Mouse (Mus musculus) limb, embryonic 13.5 days (tissue): ENCODE results near the gene Rexo2. TPM values are rescaled to one million over a fixed set of nuclear protein-coding genes. Genes with fewer than 3 reads are reported as not detected.

ENCODE experiments used
- ATAC-seq: fragments of 200-750 bp; cut with Nextera tagmentation; 2 replicates; pipeline ENCODE4 v1.8.0; 2017; ENCODE audit warnings: low read depth, moderate number of reproducible peaks, moderate TSS enrichment; ENCODE audit not compliant: low FRiP score
- H3K27ac ChIP-seq: fragments of 300-500 bp; sonication (generic); 2 replicates; pipeline ENCODE4 v1.5.1; 2015; ENCODE audit warnings: inconsistent platforms, mild to moderate bottlenecking, moderate library complexity
- H3K27me3 ChIP-seq: fragments of 300-500 bp; sonication (generic); 2 replicates; pipeline ENCODE4 v1.6.1; 2015; ENCODE audit warnings: mild to moderate bottlenecking, inconsistent platforms
- H3K36me3 ChIP-seq: fragments of 300-500 bp; sonication (generic); 2 replicates; pipeline ENCODE4 v1.6.1; 2015; ENCODE audit warnings: inconsistent platforms, mild to moderate bottlenecking, moderate library complexity
- H3K4me1 ChIP-seq: fragments of 300-500 bp; sonication (generic); 2 replicates; pipeline ENCODE4 v1.6.1; 2015; ENCODE audit warnings: inconsistent platforms
- H3K4me2 ChIP-seq: fragments of 300-500 bp; sonication (generic); replicated peaks from 2 replicates; pipeline ENCODE4 v1.6.1; 2015; ENCODE audit warnings: inconsistent platforms, mild to moderate bottlenecking, moderate library complexity
- H3K4me3 ChIP-seq: fragments of 300-500 bp; sonication (generic); 2 replicates; pipeline ENCODE4 v1.5.1; 2015; ENCODE audit warnings: moderate library complexity, mild to moderate bottlenecking, inconsistent platforms
- H3K9ac ChIP-seq: fragments of 300-500 bp; sonication (generic); 2 replicates; pipeline ENCODE4 v1.6.1; 2015; ENCODE audit warnings: mild to moderate bottlenecking, inconsistent platforms
- H3K9me3 ChIP-seq: fragments of 300-500 bp; sonication (generic); 2 replicates; pipeline ENCODE4 v1.6.1; 2016; ENCODE audit warnings: inconsistent platforms
- WGBS: fragments of 180-500 bp; shearing (Covaris S2); methylation state at CpG from one replicate; pipeline ENCODE4 v1.1.7; 2015; 5-methylcytosine and 5-hydroxymethylcytosine counted together
- microRNA-seq: library from miRNA; unstranded; fragments of <30 nt; microRNA quantifications from one replicate; pipeline ENCODE4, GENCODE M21; 2016
- polyA plus RNA-seq: library from polyadenylated mRNA; unstranded; fragments of >200 nt; fragmentation: Nextera tagmentation; extraction: Ambion mirVana; gene quantifications from 2 replicates; pipeline ENCODE4 v1.2.1, GENCODE M21; 2015

Rexo2 gene
- polyA plus RNA-seq, 1 experiment from 2014 or later: 114 TPM

DNA sequence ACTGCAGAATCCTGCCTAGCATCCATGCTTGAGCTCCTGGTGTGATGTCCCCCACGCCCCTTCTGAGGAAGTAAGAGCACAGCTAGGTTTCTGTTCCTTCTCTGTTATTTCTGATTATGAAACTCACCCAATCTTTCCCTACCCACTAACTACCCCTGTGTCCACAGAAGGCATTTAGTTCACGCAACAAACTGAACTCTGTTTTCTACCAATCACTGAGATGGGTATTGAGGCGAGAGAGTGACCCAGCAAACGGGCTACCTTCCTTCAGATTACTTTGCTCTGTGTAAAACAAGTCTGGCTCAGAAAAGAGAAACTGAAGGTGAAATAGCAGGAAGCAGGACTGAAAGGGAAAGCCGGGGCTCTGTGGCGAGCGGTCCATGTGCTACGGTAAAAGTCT, 58.0 kb downstream of the Rexo2 start:
- H3K9ac ChIP-seq: no peak overlapping the region

DNA sequence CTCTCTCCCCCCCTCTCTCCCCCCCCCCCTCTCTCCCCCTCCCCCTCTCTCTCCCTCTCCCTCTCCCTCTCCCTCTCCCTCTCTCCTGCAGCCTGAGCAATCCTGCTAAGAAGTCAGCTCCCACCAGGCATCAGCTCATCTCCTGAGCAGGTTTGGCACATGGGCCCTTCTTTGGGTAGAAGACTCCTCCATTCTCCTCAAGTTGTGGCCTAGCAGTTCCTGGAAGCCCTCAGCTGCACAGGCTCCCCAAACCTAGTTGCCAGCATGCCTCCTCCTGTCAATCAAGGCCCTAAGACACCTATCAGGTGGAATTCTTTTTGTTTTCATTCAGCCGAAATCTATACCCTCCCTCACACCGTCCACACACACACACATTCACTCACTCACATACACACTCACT, 58.9 kb downstream of the Rexo2 start:
- no peaks in the 10 kb centered on the region for H3K27me3 ChIP-seq
- no peak overlapping the region for H3K4me3 ChIP-seq
- no peak overlapping the region for H3K4me2 ChIP-seq
- 83% methylated on average over 2 of the region's 2 CpGs for WGBS
- H3K4me1 ChIP-seq: no peaks in the 10 kb centered on the region
- H3K27ac ChIP-seq: no peak overlapping the region
- no peak for ATAC-seq
- H3K9me3 ChIP-seq: no peaks in the 10 kb centered on the region
- H3K36me3 ChIP-seq: no peaks in the 10 kb centered on the region
- no peak overlapping the region for H3K9ac ChIP-seq

More for the DNA sequence above, 58.0 kb downstream of the Rexo2 start:
- WGBS: 83% methylated on average over 8 of the region's 8 CpGs
- H3K36me3 ChIP-seq: no peaks in the 10 kb centered on the region
- no peak overlapping the region for H3K4me2 ChIP-seq
- no peaks in the 10 kb centered on the region for H3K9me3 ChIP-seq
- no peaks in the 10 kb centered on the region for H3K4me1 ChIP-seq
- no peak for ATAC-seq
- H3K4me3 ChIP-seq: no peak overlapping the region
- no peak overlapping the region for H3K27ac ChIP-seq
- no peaks in the 10 kb centered on the region for H3K27me3 ChIP-seq

GRCm38 (mm10) chr9:48421029-48421428, 59.4 kb downstream of the Rexo2 start:
- 85% methylated on average over 2 of the region's 2 CpGs for WGBS
- ATAC-seq: no peak
- no peak overlapping the region for H3K27ac ChIP-seq
- no peaks in the 10 kb centered on the region for H3K36me3 ChIP-seq
- H3K27me3 ChIP-seq: no peaks in the 10 kb centered on the region
- H3K4me3 ChIP-seq: no peak overlapping the region
- no peak overlapping the region for H3K4me2 ChIP-seq
- no peak overlapping the region for H3K9ac ChIP-seq
- H3K9me3 ChIP-seq: no peaks in the 10 kb centered on the region
- H3K4me1 ChIP-seq: no peaks in the 10 kb centered on the region

DNA sequence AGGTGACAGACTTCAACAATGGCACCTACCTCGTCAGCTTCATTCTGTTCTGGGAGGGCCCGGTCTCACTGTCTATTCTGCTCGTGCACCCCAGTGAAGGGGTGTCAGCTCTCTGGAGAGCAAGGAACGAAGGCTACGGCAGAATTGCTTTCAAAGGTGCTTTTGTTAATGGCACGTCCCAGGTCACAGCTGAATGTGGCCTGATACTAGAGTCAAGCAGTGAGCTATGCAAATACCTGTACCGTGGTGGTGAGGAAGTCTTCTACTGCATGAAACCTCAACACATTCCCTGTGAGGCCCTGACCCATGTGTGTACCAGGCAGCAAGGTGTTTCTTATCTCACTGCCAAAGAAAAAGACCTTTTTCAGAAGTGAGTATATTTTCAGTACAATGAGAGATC, 60.0 kb downstream of the Rexo2 start:
- H3K4me3 ChIP-seq: no peak overlapping the region
- H3K36me3 ChIP-seq: no peaks in the 10 kb centered on the region
- no peaks in the 10 kb centered on the region for H3K9me3 ChIP-seq
- 87% methylated on average over 7 of the region's 7 CpGs for WGBS
- H3K4me2 ChIP-seq: no peak overlapping the region
- no peaks in the 10 kb centered on the region for H3K4me1 ChIP-seq
- no peaks in the 10 kb centered on the region for H3K27me3 ChIP-seq
- ATAC-seq: no peak
- H3K9ac ChIP-seq: no peak overlapping the region
- H3K27ac ChIP-seq: no peak overlapping the region

- peaks cover 8% of the 10 kb centered on the region; the same call in 1 of the 2 replicates for H3K4me1 ChIP-seq
- H3K9ac ChIP-seq: no peak overlapping the region
- no peaks in the 10 kb centered on the region for H3K36me3 ChIP-seq
- no peaks in the 10 kb centered on the region for H3K27me3 ChIP-seq
- ATAC-seq: no peak
- H3K4me3 ChIP-seq: no peak overlapping the region
- H3K9me3 ChIP-seq: no peaks in the 10 kb centered on the region
- H3K27ac ChIP-seq: no peak overlapping the region
- H3K4me2 ChIP-seq: no peak overlapping the region
- WGBS: 73% methylated on average over 8 of the region's 8 CpGs
Measured at GRCm38 (mm10) chr9:48418829-48419228, 61.6 kb downstream of the Rexo2 start.

Small RNA genes within 50 kb of the gene (microRNA-seq; reads per million reads assigned to microRNA genes)
- not detected for gene Gm23653

Other genes with a start within 250 kb of the Rexo2 start
- 1.4 and 2.2 TPM in 2 replicates for gene Nxpe2, start 127.2 kb downstream of the Rexo2 start, polyA plus RNA-seq
- 130 and 136 TPM in 2 replicates for gene Rbm7, start 14.7 kb upstream of the Rexo2 start, polyA plus RNA-seq
- gene Gm5617, start 14.8 kb upstream of the Rexo2 start, polyA plus RNA-seq: 31.5 and 34.1 TPM in 2 replicates
- 4.7 and 5.9 TPM in 2 replicates for gene Nnmt, start 124.5 kb upstream of the Rexo2 start, polyA plus RNA-seq